7 mouse cellular contexts compared by ENCODE assay signal in genomic region chr3:86538645-86539554, GRCm38 (mm10). TPM values are rescaled to one million over a fixed set of nuclear protein-coding genes. Genes with fewer than 3 reads are reported as not detected.
DNase-seq lines count a peak whose midpoint lies in the region; ATAC-seq and TF ChIP-seq lines count a peak whose summit lies in the region.

No protein-coding gene starts in this region.

- H3K9me3 ChIP-seq in ES-Bruce4 (replicated peaks; ENCODE audit: control insufficient read depth, insufficient read depth, low read length, poor library complexity, severe bottlenecking), result no peaks in the 10 kb centered on the region

- H3K27me3 ChIP-seq in ES-Bruce4 (ENCODE audit: control insufficient read depth, insufficient read depth, low read length, poor library complexity, severe bottlenecking), result no peaks in the 10 kb centered on the region

- peak; percentile 24 for DNase-seq in WW6 (ENCODE audit: low read depth, low spot score)
- peak; percentile 58 for DNase-seq in forelimb bud, embryonic 11.5 days (ENCODE audit: low read depth, low spot score)
- no peak for DNase-seq in layer of hippocampus, adult 9-11 months
- DNase-seq in layer of hippocampus, postnatal 25 days (ENCODE audit: extremely low spot score in 1 of 2, low spot score in 1 of 2), result no peak
- DNase-seq in kidney, adult 8-10 months, result no peak

- 0 out of 2 replicates have a peak, but pooled peaks have one; percentile 23 for ATAC-seq in megakaryocyte progenitor cell, adult 5-6 weeks (replicated peaks; ENCODE audit: poor library complexity)

- TF ChIP-seq CTCF in ES-Bruce4 (IDR thresholded peaks at IDR 0.05; ENCODE audit: low read depth, low read length), result no peak

- no peak overlapping the region for H3K4me3 ChIP-seq in ES-Bruce4 (ENCODE audit: low read depth, low read length)

- no peak for TF ChIP-seq EP300 in ES-Bruce4 (IDR thresholded peaks at IDR 0.05; ENCODE audit: insufficient read depth, low read depth, low read length)

- no peak overlapping the region; the same call in 1 of the 2 replicates for H3K9ac ChIP-seq in ES-Bruce4 (ENCODE audit: low read depth, poor library complexity, severe bottlenecking)

- H3K27ac ChIP-seq in ES-Bruce4 (ENCODE audit: insufficient read depth, low read length), result peak overlapping the region; percentile 60; the same call in 1 of the 2 replicates

- H3K4me1 ChIP-seq in ES-Bruce4 (ENCODE audit: control insufficient read depth, insufficient read depth, low read length), result no peaks in the 10 kb centered on the region

- TF ChIP-seq POLR2A in ES-Bruce4 (IDR thresholded peaks at IDR 0.05; ENCODE audit: insufficient read depth, low read length), result no peak

- no peaks in the 10 kb centered on the region for H3K36me3 ChIP-seq in ES-Bruce4 (ENCODE audit: control insufficient read depth, insufficient read depth, low read length, poor library complexity, severe bottlenecking)

RNA-seq across cellular contexts. Expression of gene Mab21l2, which starts 9.5 kb away (rescaled TPM):
- 0.59 TPM in 1 of 2 replicates, not detected in the other for polyA plus RNA-seq in ES-Bruce4 (2011; ENCODE audit: insufficient read depth, insufficient read length, low read depth, missing spikeins)
- total RNA-seq in megakaryocyte progenitor cell, adult 5-6 weeks (2015), result not detected in 2 replicates
- total RNA-seq in megakaryocyte progenitor cell, adult 5-6 weeks (2017), result not detected in 2 replicates
- total RNA-seq in layer of hippocampus, postnatal 25 days (2021), result not detected

Comparison
In these comparisons a context has a peak if more than half of its experiments do, and no peak if none do; other contexts are left out.
1. DNase-seq: peak in WW6 (single experiment) and forelimb bud, embryonic 11.5 days (single experiment); none in layer of hippocampus, adult 9-11 months (single experiment), layer of hippocampus, postnatal 25 days (0 of 2) and kidney, adult 8-10 months (0 of 2).